Mouse (Mus musculus) limb, embryonic 15.5 days (tissue): ENCODE results near the gene Klhl30. TPM values are rescaled to one million over a fixed set of nuclear protein-coding genes. Genes with fewer than 3 reads are reported as not detected.
A peak's percentile ranks its signal among the peaks of the same experiment; 100 is the strongest.

Source experiments
- ATAC-seq: fragments of 200-750 bp; cut with Nextera tagmentation; 2 replicates; pipeline ENCODE4 v1.8.0; 2017; ENCODE audit warnings: low read depth, moderate TSS enrichment; ENCODE audit not compliant: insufficient number of reproducible peaks, low FRiP score, low TSS enrichment
- H3K27ac ChIP-seq: fragments of 300-500 bp; sonication (generic); 2 replicates; pipeline ENCODE4 v1.5.1; 2015; ENCODE audit warnings: moderate library complexity, mild to moderate bottlenecking, inconsistent platforms
- H3K27me3 ChIP-seq: fragments of 300-500 bp; sonication (generic); 2 replicates; pipeline ENCODE4 v1.6.1; 2015; ENCODE audit warnings: inconsistent platforms
- H3K36me3 ChIP-seq: fragments of 300-500 bp; sonication (generic); 2 replicates; pipeline ENCODE4 v1.6.1; 2015; ENCODE audit warnings: inconsistent platforms
- H3K4me1 ChIP-seq: fragments of 300-500 bp; sonication (generic); 2 replicates; pipeline ENCODE4 v1.6.1; 2015; ENCODE audit warnings: inconsistent platforms
- H3K4me2 ChIP-seq: fragments of 300-500 bp; sonication (generic); 2 replicates; pipeline ENCODE4 v1.6.1; 2015; ENCODE audit warnings: mild to moderate bottlenecking, inconsistent platforms
- H3K4me3 ChIP-seq: fragments of 300-500 bp; sonication (generic); 2 replicates; pipeline ENCODE4 v1.5.1; 2015; ENCODE audit warnings: mild to moderate bottlenecking, inconsistent platforms
- H3K9ac ChIP-seq: fragments of 300-500 bp; sonication (generic); 2 replicates; pipeline ENCODE4 v1.6.1; 2015; ENCODE audit warnings: inconsistent platforms
- H3K9me3 ChIP-seq: fragments of 300-500 bp; sonication (generic); 2 replicates; pipeline ENCODE4 v1.6.1; 2016; ENCODE audit warnings: inconsistent platforms
- WGBS: fragments of 180-500 bp; shearing (Covaris S2); methylation state at CpG from one replicate; pipeline ENCODE4 v1.1.7; 2015; 5-methylcytosine and 5-hydroxymethylcytosine counted together
- polyA plus RNA-seq: library from polyadenylated mRNA; unstranded; fragments of >200 nt; fragmentation: Nextera tagmentation; extraction: Ambion mirVana; gene quantifications from 2 replicates; pipeline ENCODE4 v1.2.1, GENCODE M21; 2015

The Klhl30 gene
- polyA plus RNA-seq, 1 experiment from 2014 or later: 2.1 TPM

DNA sequence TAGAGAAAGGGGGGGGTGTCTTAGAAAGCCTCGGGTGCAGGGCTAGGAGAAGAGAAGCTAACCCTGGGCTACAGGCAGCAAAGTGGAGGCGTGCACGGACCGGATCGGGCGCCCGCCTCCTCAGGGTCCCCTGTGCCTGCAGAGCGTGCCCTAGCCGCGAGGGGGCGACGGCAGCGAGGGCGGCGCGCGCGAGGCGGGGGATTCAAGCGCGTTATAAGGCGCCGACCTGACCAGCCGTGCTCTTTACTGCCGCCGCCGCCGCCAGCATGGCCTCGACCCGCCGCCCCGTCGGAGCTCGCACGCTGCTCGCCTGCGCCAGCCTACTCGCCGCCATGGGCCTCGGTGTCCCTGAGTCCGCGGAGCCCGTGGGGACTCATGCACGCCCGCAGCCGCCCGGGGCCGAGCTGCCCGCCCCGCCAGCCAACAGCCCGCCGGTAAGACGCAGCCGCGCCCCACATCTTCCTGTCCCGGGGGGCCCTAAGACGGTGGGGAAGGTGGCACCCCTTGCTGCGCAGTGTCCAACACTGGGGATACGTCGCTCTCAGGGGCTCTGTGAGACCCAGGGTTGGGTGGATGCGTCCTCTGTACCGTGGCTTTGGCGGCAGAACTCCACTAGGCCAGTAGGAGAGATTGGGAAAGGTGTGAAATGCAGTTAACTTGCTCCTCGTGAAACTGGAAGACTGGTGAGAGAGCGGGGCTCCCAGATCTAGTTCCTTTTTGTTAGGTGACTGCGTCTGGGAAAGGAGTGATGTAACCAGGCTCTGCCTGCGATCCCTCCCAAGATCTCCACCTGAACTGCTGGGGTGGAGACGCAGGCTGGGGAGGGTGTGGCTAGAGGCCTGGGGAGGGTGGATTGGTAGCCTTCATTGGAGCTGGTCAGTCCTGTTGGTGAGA, 15.6 kb downstream of the Klhl30 start, which contains the start of gene Erfe:
Gene Erfe, plus strand, starts transcription at position 216 of the 894 bp plus-strand sequence.
- no peak for ATAC-seq
- H3K9ac ChIP-seq: peak within 1 kb of the TSS; percentile 48
- no peaks in the 10 kb centered on the region for H3K9me3 ChIP-seq
- H3K4me2 ChIP-seq: peak within 1 kb of the TSS; percentile 96
- H3K27me3 ChIP-seq: 0 out of 2 replicates have a peak, but pooled peaks cover 6% of the 10 kb centered on the region
- H3K36me3 ChIP-seq: peaks cover 16% of the 10 kb centered on the region
- H3K27ac ChIP-seq: peak within 1 kb of the TSS; percentile 50; the same call in 1 of the 2 replicates
- H3K4me3 ChIP-seq: peak within 1 kb of the TSS; percentile 48
- under 1% methylated on average over 65 of the region's 68 CpGs for WGBS
- H3K4me1 ChIP-seq: peaks cover 17% of the 10 kb centered on the region

DNA sequence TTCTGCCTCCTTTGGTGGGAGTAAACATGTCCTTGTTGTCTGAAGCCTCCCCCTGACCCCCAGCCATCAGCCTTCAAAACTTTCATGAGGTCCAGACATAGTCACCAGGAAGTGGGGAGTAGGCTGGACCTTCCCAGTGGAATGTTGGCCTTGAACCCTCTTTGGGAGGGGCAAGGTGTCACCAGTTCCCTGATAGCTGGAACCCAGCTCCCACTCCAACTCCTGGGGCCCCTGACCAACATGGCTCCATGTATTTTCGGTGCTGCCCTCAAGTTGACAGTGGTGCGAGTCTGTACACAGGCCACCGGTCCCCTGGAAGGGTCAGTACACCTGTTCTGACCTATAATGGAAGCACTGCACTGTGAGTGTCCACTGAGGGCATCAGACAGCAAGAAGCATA, 16.5 kb downstream of the Klhl30 start:
- Histone ChIP-seq H3K27ac (no peak overlapping the region), H3K4me3 (no peak overlapping the region), H3K9me3 (no peaks in the 10 kb centered on the region), H3K4me1 (peaks cover 17% of the 10 kb centered on the region), H3K36me3 (peaks cover 25% of the 10 kb centered on the region), H3K4me2 (0 out of 2 replicates have a peak overlapping the region, but pooled peaks have one; percentile 96), H3K27me3 (0 out of 2 replicates have a peak, but pooled peaks cover 6% of the 10 kb centered on the region), H3K9ac (no peak overlapping the region)
- WGBS: 98% methylated on average over 3 of the region's 3 CpGs
- ATAC-seq: no peak

DNA sequence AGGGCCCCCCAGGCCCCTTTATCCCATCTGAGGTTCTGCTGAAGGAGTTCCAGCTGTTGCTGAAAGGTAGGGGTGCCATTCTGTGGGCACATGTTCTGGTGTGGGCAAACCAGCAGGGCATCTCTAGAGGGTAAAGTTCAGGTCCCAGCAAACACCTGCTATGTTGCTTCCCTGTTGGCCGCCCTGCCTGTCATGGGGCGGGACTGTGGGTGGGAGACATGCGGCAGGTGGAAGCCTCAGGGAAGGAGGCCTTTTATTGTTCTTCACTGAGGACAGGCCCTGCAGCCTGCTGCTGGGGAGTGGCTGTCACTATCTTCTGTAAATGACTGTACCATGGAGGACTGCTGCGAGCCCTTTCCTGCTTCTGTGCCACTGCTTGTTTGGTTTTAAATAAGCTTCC, 18.6 kb downstream of the Klhl30 start:
- no peak overlapping the region for H3K4me3 ChIP-seq
- 0 out of 2 replicates have a peak, but pooled peaks cover 6% of the 10 kb centered on the region for H3K27me3 ChIP-seq
- H3K36me3 ChIP-seq: peaks cover 46% of the 10 kb centered on the region
- H3K4me1 ChIP-seq: peaks cover 17% of the 10 kb centered on the region
- H3K4me2 ChIP-seq: no peak overlapping the region
- 55% methylated on average over 4 of the region's 4 CpGs for WGBS
- no peak for ATAC-seq
- H3K9ac ChIP-seq: no peak overlapping the region
- no peaks in the 10 kb centered on the region for H3K9me3 ChIP-seq
- no peak overlapping the region for H3K27ac ChIP-seq

- Histone ChIP-seq H3K9me3 (no peaks in the 10 kb centered on the region), H3K9ac (no peak overlapping the region), H3K4me3 (no peak overlapping the region), H3K4me2 (no peak overlapping the region), H3K36me3 (peaks cover 52% of the 10 kb centered on the region), H3K27ac (no peak overlapping the region), H3K27me3 (0 out of 2 replicates have a peak, but pooled peaks cover 6% of the 10 kb centered on the region), H3K4me1 (peaks cover 17% of the 10 kb centered on the region)
- no peak for ATAC-seq
- WGBS: 82% methylated on average over 23 of the region's 23 CpGs
Measured at GRCm38 (mm10) chr1:91370055-91370454, 19.2 kb downstream of the Klhl30 start.

DNA sequence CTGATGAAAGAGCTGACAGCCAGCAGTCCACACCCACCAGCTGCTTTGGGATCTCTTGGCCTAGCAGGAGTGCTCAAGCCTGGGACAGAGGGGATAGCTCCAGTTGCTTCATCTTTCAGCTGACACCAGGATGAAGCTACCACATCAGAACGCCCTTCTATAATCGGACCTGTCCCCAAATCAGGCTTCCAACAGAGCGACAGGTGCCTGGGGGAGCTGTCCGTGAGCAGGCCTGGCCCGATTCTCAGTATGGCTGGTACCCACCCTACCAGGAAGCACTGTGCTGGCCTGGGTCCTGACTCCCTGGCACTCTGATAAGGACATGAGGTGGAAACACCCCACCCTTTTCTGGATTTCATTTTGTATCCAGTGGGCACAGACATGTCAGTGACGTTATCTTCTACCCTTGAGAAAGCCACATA, 22.6 kb downstream of the Klhl30 start:
- Histone ChIP-seq H3K27me3 (no peaks in the 10 kb centered on the region), H3K4me3 (no peak overlapping the region), H3K9me3 (no peaks in the 10 kb centered on the region), H3K27ac (no peak overlapping the region), H3K36me3 (peaks cover 86% of the 10 kb centered on the region), H3K4me1 (no peaks in the 10 kb centered on the region), H3K9ac (no peak overlapping the region), H3K4me2 (no peak overlapping the region)
- no peak for ATAC-seq
- WGBS: 91% methylated on average over 6 of the region's 6 CpGs

DNA sequence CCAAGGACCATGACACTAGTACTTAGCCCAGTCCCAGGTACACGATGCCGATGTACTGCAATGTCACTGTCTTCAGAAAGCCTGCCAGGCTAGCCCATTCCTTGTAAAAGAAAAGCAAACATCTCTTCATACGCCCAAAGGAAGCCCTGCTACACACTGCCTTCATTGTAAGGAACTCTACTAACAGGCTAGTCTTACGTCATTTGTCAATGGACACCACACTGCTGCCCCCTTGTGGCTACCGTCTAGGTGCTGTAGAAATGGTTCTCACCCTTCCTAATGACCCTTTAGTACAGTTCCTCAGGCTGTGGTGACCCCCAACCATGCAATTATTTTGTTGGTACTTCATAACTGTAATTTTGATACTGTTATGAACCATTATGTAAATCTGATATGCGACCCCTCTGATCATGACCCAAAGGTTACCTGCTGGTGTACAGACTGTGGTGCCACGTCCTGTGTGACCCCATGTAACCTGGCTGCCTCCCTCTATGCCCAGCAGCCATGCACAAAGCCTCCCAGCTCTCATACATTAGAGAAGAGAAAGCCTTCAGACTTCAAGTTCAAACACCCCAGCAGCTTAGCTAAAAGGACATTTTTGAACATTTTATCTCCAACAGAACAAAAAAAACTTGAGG, 29.8 kb downstream of the Klhl30 start:
- H3K4me2 ChIP-seq: no peak overlapping the region

GRCm38 (mm10) chr1:91381091-91381471, 30.3 kb downstream of the Klhl30 start:
- Histone ChIP-seq H3K27ac (no peak overlapping the region), H3K4me1 (no peaks in the 10 kb centered on the region), H3K36me3 (peaks cover 92% of the 10 kb centered on the region), H3K4me3 (no peak overlapping the region), H3K9ac (no peak overlapping the region), H3K4me2 (no peak overlapping the region), H3K9me3 (no peaks in the 10 kb centered on the region), H3K27me3 (no peaks in the 10 kb centered on the region)
- 88% methylated on average over 4 of the region's 4 CpGs for WGBS
- no peak for ATAC-seq

More for the DNA sequence above, 29.8 kb downstream of the Klhl30 start:
- Histone ChIP-seq H3K27me3 (no peaks in the 10 kb centered on the region), H3K4me1 (no peaks in the 10 kb centered on the region), H3K27ac (no peak overlapping the region), H3K9ac (no peak overlapping the region), H3K36me3 (peaks cover 94% of the 10 kb centered on the region), H3K9me3 (no peaks in the 10 kb centered on the region), H3K4me3 (no peak overlapping the region)
- no peak for ATAC-seq
- WGBS: 61% methylated on average over 7 of the region's 7 CpGs

- Histone ChIP-seq H3K9me3 (no peaks in the 10 kb centered on the region), H3K4me2 (no peak overlapping the region), H3K9ac (no peak overlapping the region), H3K4me3 (no peak overlapping the region), H3K27ac (no peak overlapping the region), H3K4me1 (no peaks in the 10 kb centered on the region), H3K27me3 (no peaks in the 10 kb centered on the region), H3K36me3 (peaks cover 69% of the 10 kb centered on the region)
- WGBS: 92% methylated on average over 5 of the region's 5 CpGs
- no peak for ATAC-seq
Measured at GRCm38 (mm10) chr1:91390369-91390768, 39.6 kb downstream of the Klhl30 start.

DNA sequence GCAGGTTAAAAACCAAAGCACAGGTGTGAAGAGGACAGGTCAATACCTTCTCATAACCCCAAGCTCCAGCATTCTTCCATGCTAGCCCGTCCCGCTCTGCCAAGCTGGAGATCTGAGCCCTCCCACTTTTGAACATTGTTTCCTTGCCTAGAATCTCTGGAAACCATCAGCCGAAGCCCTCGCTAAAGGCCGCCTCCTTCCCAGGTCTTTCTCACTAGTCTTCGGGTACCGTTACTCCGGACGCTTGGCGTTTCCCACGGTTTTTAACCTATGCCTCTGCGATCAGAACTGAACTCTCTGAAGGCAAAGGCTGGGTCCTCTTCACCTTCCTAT, 47.1 kb downstream of the Klhl30 start:
- H3K27ac ChIP-seq: peak overlapping the region; percentile 90
- H3K4me1 ChIP-seq: peaks cover 18% of the 10 kb centered on the region
- peaks cover 11% of the 10 kb centered on the region; the same call in 1 of the 2 replicates for H3K36me3 ChIP-seq
- peak overlapping the region; percentile 69 for H3K4me2 ChIP-seq
- no peaks in the 10 kb centered on the region for H3K27me3 ChIP-seq
- no peaks in the 10 kb centered on the region for H3K9me3 ChIP-seq
- WGBS: 1% methylated on average over 12 of the region's 12 CpGs
- peak overlapping the region; percentile 97 for H3K9ac ChIP-seq
- H3K4me3 ChIP-seq: peak overlapping the region; percentile 89
- no peak for ATAC-seq

DNA sequence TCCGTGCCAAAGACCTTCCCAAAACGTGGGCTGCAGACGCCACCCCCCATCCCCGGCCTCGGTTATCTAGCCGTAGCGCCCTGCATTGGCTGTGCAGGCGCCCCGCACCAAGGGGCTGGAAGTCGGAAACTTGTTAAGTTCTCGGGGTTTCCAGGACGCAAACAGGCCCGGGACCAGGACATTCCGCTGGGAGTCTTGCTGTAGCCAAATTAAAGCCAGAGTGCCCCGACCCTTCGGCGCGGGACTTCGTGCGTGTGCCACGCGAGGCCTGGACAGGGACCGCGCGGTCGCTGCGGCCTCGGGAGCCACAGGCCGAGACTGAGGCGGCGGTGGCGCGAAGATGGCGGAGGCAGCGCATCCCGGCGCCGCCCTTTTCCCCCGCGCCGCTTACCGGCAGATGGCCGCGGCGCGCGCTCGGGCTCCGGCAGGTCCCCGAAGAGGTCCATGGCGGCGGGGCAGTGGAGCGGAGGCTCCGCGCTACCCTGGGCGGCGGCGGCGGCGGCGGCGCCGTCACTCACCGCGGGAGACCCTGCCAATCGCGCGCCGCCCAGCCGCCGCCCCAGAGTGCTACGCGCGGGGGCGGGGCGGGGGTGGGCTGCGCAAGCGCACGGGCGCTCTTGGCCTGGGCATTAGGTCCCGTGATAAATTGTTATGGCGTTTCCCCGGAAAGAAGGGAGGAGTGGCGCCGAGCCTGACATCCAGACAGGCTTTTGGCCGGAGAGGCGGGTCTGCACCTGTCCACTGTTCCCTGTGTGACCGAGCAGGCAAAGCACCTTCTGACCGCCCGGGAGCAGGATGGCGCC, 47.6 kb downstream of the Klhl30 start, which contains the start of gene Ilkap:
Gene Ilkap, minus strand, starts transcription at position 556 of the 803 bp plus-strand sequence.
- Histone ChIP-seq H3K4me1 (peaks cover 18% of the 10 kb centered on the region), H3K36me3 (peaks cover 8% of the 10 kb centered on the region; the same call in 1 of the 2 replicates), H3K9me3 (no peaks in the 10 kb centered on the region), H3K27me3 (no peaks in the 10 kb centered on the region), H3K4me2 (peak within 1 kb of the TSS; percentile 69), H3K27ac (peak within 1 kb of the TSS; percentile 90), H3K4me3 (peak within 1 kb of the TSS; percentile 89), H3K9ac (peak within 1 kb of the TSS; percentile 97)
- ATAC-seq: peak; percentile 92
- WGBS: 0% methylated on average over 67 of the region's 91 CpGs

- no peaks in the 10 kb centered on the region for H3K9me3 ChIP-seq
- no peak overlapping the region for H3K4me3 ChIP-seq
- ATAC-seq: no peak
- peaks cover 7% of the 10 kb centered on the region; the same call in 1 of the 2 replicates for H3K27me3 ChIP-seq
- 0 out of 2 replicates have a peak, but pooled peaks cover 2% of the 10 kb centered on the region for H3K4me1 ChIP-seq
- H3K36me3 ChIP-seq: no peaks in the 10 kb centered on the region
- H3K9ac ChIP-seq: no peak overlapping the region
- WGBS: 16% methylated on average over 1 of the region's 1 CpGs
- H3K27ac ChIP-seq: no peak overlapping the region
- no peak overlapping the region for H3K4me2 ChIP-seq
Measured at GRCm38 (mm10) chr1:91404976-91405375, 54.2 kb downstream of the Klhl30 start.
